Mouse (Mus musculus): ENCODE measurements at regions not wholly inside any gene's neighbourhood (a gene's known extent, or its start where the extent isn't known, plus 50 kb on each side); places are given as distances from the start of the nearest gene placed in this dataset.
A peak's percentile ranks its signal among the peaks of the same experiment; 100 is the strongest.

GRCm38 (mm10) chr13:31681571-31681970 lies 56.0 kb downstream of the Foxf2 start:
- DNase-seq (ENCODE audit: low spot score) (no peak), ATAC-seq (ENCODE audit: low FRiP score) (no peak)
- no peak overlapping the region for H3K4me2 ChIP-seq (replicated peaks; ENCODE audit: low read depth, low read length)
- no peak overlapping the region for H3K4me3 ChIP-seq (ENCODE audit: low read depth, low read length)
- H3K27me3 ChIP-seq (ENCODE audit: control insufficient read depth, insufficient read depth, low read length): no peaks in the 10 kb centered on the region
- no peaks in the 10 kb centered on the region for H3K9me3 ChIP-seq (ENCODE audit: control insufficient read depth, low read length)
- no peak overlapping the region for H3K27ac ChIP-seq (ENCODE audit: low read depth, low read length)
- 87% methylated on average over 4 of the region's 4 CpGs for WGBS
- no peaks in the 10 kb centered on the region for H3K36me3 ChIP-seq (ENCODE audit: control insufficient read depth, insufficient read depth, low read length)
- H3K9ac ChIP-seq (ENCODE audit: low read depth, low read length): no peak overlapping the region
- no peaks in the 10 kb centered on the region for H3K4me1 ChIP-seq (replicated peaks; ENCODE audit: control insufficient read depth, insufficient read depth, low read length)

GRCm38 (mm10) chr13:31683311-31683710 lies 57.7 kb downstream of the Foxf2 start:
- H3K4me2 ChIP-seq (replicated peaks; ENCODE audit: low read depth, low read length): no peak overlapping the region
- DNase-seq (ENCODE audit: low spot score): no peak
- H3K4me1 ChIP-seq (replicated peaks; ENCODE audit: control insufficient read depth, insufficient read depth, low read length): no peaks in the 10 kb centered on the region
- whole genome bisulfite sequencing: 49% methylated on average over 5 of the region's 5 CpGs
- no peaks in the 10 kb centered on the region for H3K9me3 ChIP-seq (ENCODE audit: control insufficient read depth, low read length)
- H3K4me3 ChIP-seq (ENCODE audit: low read depth, low read length): no peak overlapping the region
- no peak for ATAC-seq (ENCODE audit: low FRiP score)
- no peak overlapping the region for H3K27ac ChIP-seq (ENCODE audit: low read depth, low read length)
- no peaks in the 10 kb centered on the region for H3K36me3 ChIP-seq (ENCODE audit: control insufficient read depth, insufficient read depth, low read length)
- no peaks in the 10 kb centered on the region for H3K27me3 ChIP-seq (ENCODE audit: control insufficient read depth, insufficient read depth, low read length)
- no peak overlapping the region for H3K9ac ChIP-seq (ENCODE audit: low read depth, low read length)

- no peak for DNase-seq (ENCODE audit: low spot score)
- no peaks in the 10 kb centered on the region for H3K27me3 ChIP-seq (ENCODE audit: control insufficient read depth, insufficient read depth, low read length)
- 88% methylated on average over 3 of the region's 3 CpGs for WGBS
- H3K4me1 ChIP-seq (replicated peaks; ENCODE audit: control insufficient read depth, insufficient read depth, low read length): no peaks in the 10 kb centered on the region
- H3K27ac ChIP-seq (ENCODE audit: low read depth, low read length): no peak overlapping the region
- H3K9ac ChIP-seq (ENCODE audit: low read depth, low read length): no peak overlapping the region
- no peak overlapping the region for H3K4me3 ChIP-seq (ENCODE audit: low read depth, low read length)
- ATAC-seq (ENCODE audit: low FRiP score): no peak
- H3K9me3 ChIP-seq (ENCODE audit: control insufficient read depth, low read length): no peaks in the 10 kb centered on the region
- no peak overlapping the region for H3K4me2 ChIP-seq (replicated peaks; ENCODE audit: low read depth, low read length)
- no peaks in the 10 kb centered on the region for H3K36me3 ChIP-seq (ENCODE audit: control insufficient read depth, insufficient read depth, low read length)
These were observed 62.9 kb downstream of the Foxf2 start for GRCm38 (mm10) chr13:31688531-31688930.

GRCm38 (mm10) chr13:31689317-31689716 lies 63.7 kb downstream of the Foxf2 start:
- H3K9ac ChIP-seq (ENCODE audit: low read depth, low read length): no peak overlapping the region
- H3K27me3 ChIP-seq (ENCODE audit: control insufficient read depth, insufficient read depth, low read length): no peaks in the 10 kb centered on the region
- DNase-seq (ENCODE audit: low spot score) (peak; percentile 35), ATAC-seq (ENCODE audit: low FRiP score) (no peak)
- no peak overlapping the region for H3K27ac ChIP-seq (ENCODE audit: low read depth, low read length)
- no peak overlapping the region for H3K4me3 ChIP-seq (ENCODE audit: low read depth, low read length)
- no peaks in the 10 kb centered on the region for H3K36me3 ChIP-seq (ENCODE audit: control insufficient read depth, insufficient read depth, low read length)
- H3K9me3 ChIP-seq (ENCODE audit: control insufficient read depth, low read length): no peaks in the 10 kb centered on the region
- H3K4me1 ChIP-seq (replicated peaks; ENCODE audit: control insufficient read depth, insufficient read depth, low read length): no peaks in the 10 kb centered on the region
- no peak overlapping the region for H3K4me2 ChIP-seq (replicated peaks; ENCODE audit: low read depth, low read length)
- WGBS: 14% methylated on average over 1 of the region's 1 CpGs

GRCm38 (mm10) chr13:31695725-31696124 lies 70.1 kb downstream of the Foxf2 start:
- no peak overlapping the region for H3K27ac ChIP-seq (ENCODE audit: low read depth, low read length)
- no peaks in the 10 kb centered on the region for H3K4me1 ChIP-seq (replicated peaks; ENCODE audit: control insufficient read depth, insufficient read depth, low read length)
- no peak for ATAC-seq (ENCODE audit: low FRiP score)
- H3K27me3 ChIP-seq (ENCODE audit: control insufficient read depth, insufficient read depth, low read length): no peaks in the 10 kb centered on the region
- no peak for DNase-seq (ENCODE audit: low spot score)
- H3K4me3 ChIP-seq (ENCODE audit: low read depth, low read length): no peak overlapping the region
- H3K9ac ChIP-seq (ENCODE audit: low read depth, low read length): no peak overlapping the region
- H3K9me3 ChIP-seq (ENCODE audit: control insufficient read depth, low read length): no peaks in the 10 kb centered on the region
- WGBS: 49% methylated on average over 7 of the region's 7 CpGs
- no peaks in the 10 kb centered on the region for H3K36me3 ChIP-seq (ENCODE audit: control insufficient read depth, insufficient read depth, low read length)
- H3K4me2 ChIP-seq (replicated peaks; ENCODE audit: low read depth, low read length): no peak overlapping the region

GRCm38 (mm10) chr13:31704199-31704598 lies 78.6 kb downstream of the Foxf2 start:
- Histone ChIP-seq H3K4me2 (replicated peaks; ENCODE audit: low read depth, low read length) (no peak overlapping the region), H3K9me3 (ENCODE audit: control insufficient read depth, low read length) (no peaks in the 10 kb centered on the region), H3K36me3 (ENCODE audit: control insufficient read depth, insufficient read depth, low read length) (no peaks in the 10 kb centered on the region), H3K27me3 (ENCODE audit: control insufficient read depth, insufficient read depth, low read length) (no peaks in the 10 kb centered on the region), H3K4me1 (replicated peaks; ENCODE audit: control insufficient read depth, insufficient read depth, low read length) (no peaks in the 10 kb centered on the region), H3K4me3 (ENCODE audit: low read depth, low read length) (no peak overlapping the region), H3K9ac (ENCODE audit: low read depth, low read length) (no peak overlapping the region), H3K27ac (ENCODE audit: low read depth, low read length) (no peak overlapping the region)
- 91% methylated on average over 1 of the region's 1 CpGs for WGBS
- no peak for DNase-seq (ENCODE audit: low spot score)
- no peak for ATAC-seq (ENCODE audit: low FRiP score)

GRCm38 (mm10) chr13:31705406-31705805 lies 79.8 kb downstream of the Foxf2 start:
- DNase-seq (ENCODE audit: low spot score): no peak
- H3K4me1 ChIP-seq (replicated peaks; ENCODE audit: control insufficient read depth, insufficient read depth, low read length): no peaks in the 10 kb centered on the region
- no peaks in the 10 kb centered on the region for H3K36me3 ChIP-seq (ENCODE audit: control insufficient read depth, insufficient read depth, low read length)
- H3K27me3 ChIP-seq (ENCODE audit: control insufficient read depth, insufficient read depth, low read length): no peaks in the 10 kb centered on the region
- no peak overlapping the region for H3K4me2 ChIP-seq (replicated peaks; ENCODE audit: low read depth, low read length)
- H3K27ac ChIP-seq (ENCODE audit: low read depth, low read length): no peak overlapping the region
- ATAC-seq (ENCODE audit: low FRiP score): no peak
- no peaks in the 10 kb centered on the region for H3K9me3 ChIP-seq (ENCODE audit: control insufficient read depth, low read length)
- no peak overlapping the region for H3K4me3 ChIP-seq (ENCODE audit: low read depth, low read length)
- H3K9ac ChIP-seq (ENCODE audit: low read depth, low read length): no peak overlapping the region
- WGBS: 81% methylated on average over 2 of the region's 2 CpGs

- no peak overlapping the region for H3K27ac ChIP-seq (ENCODE audit: low read depth, low read length)
- H3K4me2 ChIP-seq (replicated peaks; ENCODE audit: low read depth, low read length): no peak overlapping the region
- 86% methylated on average over 6 of the region's 6 CpGs for WGBS
- ATAC-seq (ENCODE audit: low FRiP score): no peak
- no peaks in the 10 kb centered on the region for H3K9me3 ChIP-seq (ENCODE audit: control insufficient read depth, low read length)
- H3K36me3 ChIP-seq (ENCODE audit: control insufficient read depth, insufficient read depth, low read length): no peaks in the 10 kb centered on the region
- no peaks in the 10 kb centered on the region for H3K27me3 ChIP-seq (ENCODE audit: control insufficient read depth, insufficient read depth, low read length)
- DNase-seq (ENCODE audit: low spot score): no peak
- no peak overlapping the region for H3K9ac ChIP-seq (ENCODE audit: low read depth, low read length)
- H3K4me3 ChIP-seq (ENCODE audit: low read depth, low read length): no peak overlapping the region
- H3K4me1 ChIP-seq (replicated peaks; ENCODE audit: control insufficient read depth, insufficient read depth, low read length): no peaks in the 10 kb centered on the region
These were observed 85.1 kb downstream of the Foxf2 start for GRCm38 (mm10) chr13:31710681-31711080.

GRCm38 (mm10) chr13:31715683-31716082 lies 90.1 kb downstream of the Foxf2 start:
- Histone ChIP-seq H3K4me2 (replicated peaks; ENCODE audit: low read depth, low read length) (no peak overlapping the region), H3K4me1 (replicated peaks; ENCODE audit: control insufficient read depth, insufficient read depth, low read length) (no peaks in the 10 kb centered on the region), H3K27me3 (ENCODE audit: control insufficient read depth, insufficient read depth, low read length) (no peaks in the 10 kb centered on the region), H3K4me3 (ENCODE audit: low read depth, low read length) (no peak overlapping the region), H3K36me3 (ENCODE audit: control insufficient read depth, insufficient read depth, low read length) (no peaks in the 10 kb centered on the region), H3K9me3 (ENCODE audit: control insufficient read depth, low read length) (no peaks in the 10 kb centered on the region), H3K27ac (ENCODE audit: low read depth, low read length) (no peak overlapping the region), H3K9ac (ENCODE audit: low read depth, low read length) (no peak overlapping the region)
- ATAC-seq (ENCODE audit: low FRiP score): no peak
- DNase-seq (ENCODE audit: low spot score): no peak
- WGBS: 71% methylated on average over 2 of the region's 2 CpGs

All from hindbrain, embryonic 11.5 days (tissue).